Mouse (Mus musculus) left cerebral cortex, adult 11 months (tissue): ENCODE results near the gene Fam69b.
"Not testable (repeated sequence)": the region's sequence is repeated elsewhere in the genome, so short reads cannot be mapped to it uniquely, and the experiment has no call there.

Experiments used
- DNase-seq: peaks from one replicate; pipeline ENCODE4 v3.0.0; 2022; ENCODE audit warnings: low spot score

Fam69b gene

GRCm38 (mm10) chr2:26661768-26662508 lies 33.7 kb downstream of the Fam69b start:
- DNase-seq: no peak

DNA sequence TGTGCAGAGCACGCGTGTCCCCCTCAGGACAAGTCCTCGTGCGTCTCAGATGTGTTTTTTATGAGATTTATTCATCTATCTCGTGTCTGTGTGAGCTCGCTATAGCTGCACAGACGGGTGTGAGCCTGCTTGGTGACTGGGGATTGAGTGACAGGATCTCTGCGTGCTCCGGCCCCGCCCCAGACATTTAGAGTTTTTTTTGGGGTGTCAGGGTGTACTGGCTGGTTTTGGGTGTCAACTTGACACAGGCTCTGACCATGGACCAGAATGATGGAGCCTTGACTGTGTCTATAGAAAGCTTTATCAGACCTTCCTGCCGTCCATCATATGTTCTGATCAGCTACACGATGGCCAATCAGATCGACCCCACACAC lies 34.2 kb downstream of the Fam69b start:
- DNase-seq: no peak

DNA sequence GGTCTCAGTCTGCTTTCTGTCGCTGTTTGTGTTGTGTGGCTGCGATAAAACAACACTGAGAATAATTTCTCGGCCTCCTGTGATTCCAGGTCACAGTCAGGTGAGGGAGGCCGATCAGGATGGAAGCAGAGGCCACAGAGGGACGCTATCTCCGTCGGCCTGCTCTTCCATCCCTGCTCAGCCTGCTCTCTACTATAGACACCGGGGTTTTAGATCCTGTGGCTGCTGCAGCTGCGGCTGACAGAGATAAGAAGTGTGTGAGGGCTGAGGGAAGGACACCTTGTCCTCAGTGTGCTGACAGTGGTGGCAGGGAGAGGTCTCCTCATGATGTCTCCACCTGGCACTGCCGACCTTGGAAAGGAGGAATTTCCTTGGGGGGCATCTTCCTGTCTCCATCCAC lies 34.9 kb downstream of the Fam69b start:
- no peak for DNase-seq

- not testable (repeated sequence) for DNase-seq
Observed at GRCm38 (mm10) chr2:26663551-26663950, 35.3 kb downstream of the Fam69b start.

GRCm38 (mm10) chr2:26668746-26669145 lies 40.5 kb downstream of the Fam69b start:
- no peak for DNase-seq

DNA sequence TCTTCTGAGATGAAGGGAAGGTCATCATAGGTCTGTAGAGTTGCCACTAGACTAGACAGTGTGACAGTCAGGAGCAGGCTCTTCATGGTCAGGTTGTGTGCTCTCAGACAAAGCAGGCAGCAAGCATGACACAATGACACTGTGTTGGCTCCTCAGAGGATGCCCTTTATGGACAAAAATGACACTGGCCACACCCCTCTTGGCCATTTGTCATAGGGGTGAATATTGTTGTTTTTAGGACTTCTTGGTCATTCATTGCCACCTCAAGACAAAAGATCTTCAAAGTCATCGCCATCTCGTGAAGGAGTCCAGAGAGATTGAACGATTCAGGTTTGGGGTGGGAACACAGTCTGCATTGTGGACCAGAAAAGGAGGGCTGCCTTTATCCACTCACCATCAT lies 42.9 kb downstream of the Fam69b start, which contains the start of gene Lcn4:
Gene Lcn4 (minus strand): TSS at position 101 of the 400 bp plus-strand sequence.
- DNase-seq: no peak
